Mouse (Mus musculus): ENCODE measurements around the gene Fgr. TPM values are rescaled to one million over a fixed set of nuclear protein-coding genes. Genes with fewer than 3 reads are reported as not detected.

Gene Fgr
- polyA plus RNA-seq, 1 experiment, result 0.15 TPM

DNA sequence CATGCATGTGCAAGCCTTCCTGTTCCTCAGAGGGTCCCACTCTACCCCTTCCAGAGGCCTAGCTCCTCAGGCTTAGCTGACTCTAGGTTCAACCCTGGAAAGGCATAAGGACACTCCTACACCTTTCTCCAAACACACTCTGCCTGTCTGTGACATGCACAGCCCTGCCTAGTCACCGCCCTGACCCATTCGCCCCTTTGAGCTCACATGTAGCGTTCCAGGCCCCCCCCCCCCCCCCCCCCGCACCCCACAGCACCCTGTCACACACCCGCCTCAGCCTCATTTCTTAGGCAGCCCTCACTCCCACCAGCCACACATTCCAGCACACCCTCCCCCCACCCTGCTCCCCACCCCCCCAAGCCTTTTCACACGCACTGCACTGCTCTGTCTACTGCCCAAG is 46.8 kb downstream of the Fgr start:
- Histone ChIP-seq H3K27ac (ENCODE audit: insufficient read depth, low read length) (no peak overlapping the region), H3K4me1 (ENCODE audit: control insufficient read depth, insufficient read depth, low read length) (peaks cover 36% of the 10 kb centered on the region), H3K4me3 (ENCODE audit: insufficient read depth, low read length) (no peak overlapping the region)
- TF ChIP-seq CTCF (IDR thresholded peaks at IDR 0.05; ENCODE audit: extremely low read depth, insufficient read depth, low read length), result no peak
- no peak for TF ChIP-seq POLR2A (IDR thresholded peaks at IDR 0.05; ENCODE audit: extremely low read depth, insufficient read depth, low read length)

DNA sequence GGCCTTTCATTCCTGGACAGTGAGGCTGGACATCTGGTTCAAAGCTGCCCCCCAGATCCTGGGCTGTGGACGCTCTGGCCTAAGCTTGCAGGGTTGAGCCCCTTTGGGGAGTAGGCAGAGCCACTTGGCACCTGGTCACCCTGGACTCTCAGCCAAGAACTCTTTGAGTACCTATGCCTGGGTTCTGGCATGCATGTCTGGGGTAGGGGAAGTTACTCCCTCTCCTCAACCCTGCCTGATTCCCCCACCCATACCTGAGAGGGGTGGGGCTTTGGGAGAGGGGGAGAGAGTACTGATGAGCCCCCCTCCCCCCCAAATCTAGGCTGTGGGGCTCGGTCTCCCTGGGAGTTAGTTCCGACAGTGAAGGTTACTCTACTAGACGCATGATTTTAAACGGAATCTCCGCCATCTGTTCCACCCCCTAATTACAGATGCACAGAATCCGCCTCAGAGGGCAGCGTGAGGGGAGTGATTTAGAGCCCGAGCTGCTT is 47.3 kb downstream of the Fgr start:
- no peak overlapping the region for H3K4me3 ChIP-seq (ENCODE audit: insufficient read depth, low read length)
- H3K4me1 ChIP-seq (ENCODE audit: control insufficient read depth, insufficient read depth, low read length), result peaks cover 36% of the 10 kb centered on the region
- no peak for TF ChIP-seq CTCF (IDR thresholded peaks at IDR 0.05; ENCODE audit: extremely low read depth, insufficient read depth, low read length)
- no peak for TF ChIP-seq POLR2A (IDR thresholded peaks at IDR 0.05; ENCODE audit: extremely low read depth, insufficient read depth, low read length)
- no peak overlapping the region for H3K27ac ChIP-seq (ENCODE audit: insufficient read depth, low read length)

DNA sequence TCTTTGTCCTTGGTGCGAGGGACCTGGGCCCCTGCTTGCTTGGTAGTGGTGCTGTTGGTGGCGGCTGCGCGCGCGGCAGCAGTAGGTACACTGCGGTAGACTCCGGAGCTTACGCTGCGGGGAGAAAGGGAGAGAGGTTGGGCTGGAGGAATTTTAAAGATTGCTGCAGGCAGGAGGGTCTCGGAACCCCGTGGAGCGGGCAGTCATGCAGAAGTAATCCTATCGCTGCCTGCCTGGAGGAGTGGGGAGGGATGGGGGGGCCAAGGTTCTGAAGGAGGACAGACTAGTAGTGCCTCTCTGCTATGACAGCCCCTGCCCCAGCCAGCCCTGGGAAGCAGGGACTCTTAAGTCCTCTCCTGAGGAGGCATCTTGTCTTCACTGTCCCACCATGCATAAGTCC is 48.3 kb downstream of the Fgr start:
- Histone ChIP-seq H3K4me3 (ENCODE audit: insufficient read depth, low read length) (no peak overlapping the region), H3K27ac (ENCODE audit: insufficient read depth, low read length) (no peak overlapping the region), H3K4me1 (ENCODE audit: control insufficient read depth, insufficient read depth, low read length) (peaks cover 30% of the 10 kb centered on the region)
- TF ChIP-seq POLR2A (IDR thresholded peaks at IDR 0.05; ENCODE audit: extremely low read depth, insufficient read depth, low read length) (no peak), CTCF (IDR thresholded peaks at IDR 0.05; ENCODE audit: extremely low read depth, insufficient read depth, low read length) (no peak)

DNA sequence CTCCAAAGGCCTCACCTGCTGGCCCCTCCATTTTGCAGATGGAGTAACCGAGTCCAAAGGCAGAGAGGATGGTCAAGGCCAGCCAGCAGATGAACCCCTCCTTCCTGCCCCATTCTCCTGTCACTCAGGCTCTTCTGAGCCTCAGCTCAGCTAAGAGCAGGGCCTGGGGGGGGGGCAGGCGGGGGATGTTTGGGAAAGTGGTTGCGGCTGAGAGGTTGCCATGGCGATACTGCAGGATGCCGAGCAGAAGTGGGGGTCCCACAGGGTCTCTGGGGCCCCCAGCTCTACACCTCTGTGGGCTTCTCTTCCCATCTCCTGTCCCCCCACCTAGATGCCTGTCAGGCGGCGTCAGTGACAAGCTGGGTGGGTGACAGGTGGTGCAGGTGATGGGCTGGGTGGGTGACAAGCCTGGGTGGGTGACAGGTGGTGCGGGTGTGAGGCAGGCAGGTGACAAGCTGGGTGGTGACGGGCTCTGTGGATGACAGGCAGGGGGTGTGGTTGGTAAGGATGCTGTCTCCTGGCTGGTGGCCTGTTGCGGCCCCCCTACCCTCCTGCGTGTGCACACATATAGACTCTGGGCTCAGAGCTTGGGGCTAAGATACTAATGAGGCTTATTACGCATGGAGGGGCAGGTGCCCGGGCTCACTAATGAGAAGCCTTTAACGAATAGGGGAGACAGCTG is 49.2 kb downstream of the Fgr start:
- Histone ChIP-seq H3K4me1 (ENCODE audit: control insufficient read depth, insufficient read depth, low read length) (peaks cover 28% of the 10 kb centered on the region), H3K4me3 (ENCODE audit: insufficient read depth, low read length) (no peak overlapping the region), H3K27ac (ENCODE audit: insufficient read depth, low read length) (no peak overlapping the region)
- TF ChIP-seq CTCF (IDR thresholded peaks at IDR 0.05; ENCODE audit: extremely low read depth, insufficient read depth, low read length) (no peak), POLR2A (IDR thresholded peaks at IDR 0.05; ENCODE audit: extremely low read depth, insufficient read depth, low read length) (no peak)

DNA sequence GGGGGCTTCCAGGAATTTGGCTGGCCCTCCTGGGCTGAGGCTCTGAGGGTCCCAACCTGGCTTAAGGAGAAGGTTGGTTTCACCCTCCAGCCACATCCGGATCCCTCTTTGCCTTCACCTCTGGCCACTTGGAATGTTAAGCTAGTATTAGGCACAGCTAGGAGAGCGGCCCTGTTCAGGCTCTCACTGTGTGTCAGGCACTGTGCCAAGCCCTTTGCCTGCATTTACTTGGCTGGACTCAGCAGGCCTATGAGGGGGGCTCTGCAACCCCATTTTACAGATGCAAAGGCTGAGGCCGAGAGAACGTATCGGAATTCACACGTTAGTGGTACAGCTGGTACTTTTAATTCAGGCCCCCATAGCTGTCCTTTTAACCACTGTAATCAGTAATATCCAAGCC is 49.7 kb downstream of the Fgr start:
- TF ChIP-seq POLR2A (IDR thresholded peaks at IDR 0.05; ENCODE audit: extremely low read depth, insufficient read depth, low read length) (no peak), CTCF (IDR thresholded peaks at IDR 0.05; ENCODE audit: extremely low read depth, insufficient read depth, low read length) (no peak)
- H3K27ac ChIP-seq (ENCODE audit: insufficient read depth, low read length), result no peak overlapping the region
- H3K4me3 ChIP-seq (ENCODE audit: insufficient read depth, low read length), result no peak overlapping the region
- H3K4me1 ChIP-seq (ENCODE audit: control insufficient read depth, insufficient read depth, low read length), result peaks cover 23% of the 10 kb centered on the region

DNA sequence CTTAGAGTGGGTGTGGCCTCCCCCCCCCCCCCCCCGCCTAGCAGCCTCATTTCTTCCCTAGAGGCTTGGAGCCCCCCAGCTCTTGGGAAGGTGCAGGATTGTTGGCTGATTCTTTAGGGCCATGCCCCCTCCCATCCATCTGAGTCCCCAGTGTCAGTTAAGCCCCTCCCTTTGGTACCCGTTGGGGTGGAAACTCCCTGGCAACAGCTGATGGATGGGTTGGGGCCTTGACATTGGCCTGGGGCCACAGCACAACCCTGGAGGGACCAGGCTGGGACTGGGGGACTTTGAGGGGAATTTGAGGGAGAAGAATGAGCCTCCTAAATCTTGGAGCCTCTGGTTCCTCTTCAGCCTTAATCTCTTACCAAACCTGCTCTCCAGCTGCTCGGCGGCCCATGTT is 50.5 kb downstream of the Fgr start:
- no peak overlapping the region for H3K27ac ChIP-seq (ENCODE audit: insufficient read depth, low read length)
- peaks cover 23% of the 10 kb centered on the region for H3K4me1 ChIP-seq (ENCODE audit: control insufficient read depth, insufficient read depth, low read length)

DNA sequence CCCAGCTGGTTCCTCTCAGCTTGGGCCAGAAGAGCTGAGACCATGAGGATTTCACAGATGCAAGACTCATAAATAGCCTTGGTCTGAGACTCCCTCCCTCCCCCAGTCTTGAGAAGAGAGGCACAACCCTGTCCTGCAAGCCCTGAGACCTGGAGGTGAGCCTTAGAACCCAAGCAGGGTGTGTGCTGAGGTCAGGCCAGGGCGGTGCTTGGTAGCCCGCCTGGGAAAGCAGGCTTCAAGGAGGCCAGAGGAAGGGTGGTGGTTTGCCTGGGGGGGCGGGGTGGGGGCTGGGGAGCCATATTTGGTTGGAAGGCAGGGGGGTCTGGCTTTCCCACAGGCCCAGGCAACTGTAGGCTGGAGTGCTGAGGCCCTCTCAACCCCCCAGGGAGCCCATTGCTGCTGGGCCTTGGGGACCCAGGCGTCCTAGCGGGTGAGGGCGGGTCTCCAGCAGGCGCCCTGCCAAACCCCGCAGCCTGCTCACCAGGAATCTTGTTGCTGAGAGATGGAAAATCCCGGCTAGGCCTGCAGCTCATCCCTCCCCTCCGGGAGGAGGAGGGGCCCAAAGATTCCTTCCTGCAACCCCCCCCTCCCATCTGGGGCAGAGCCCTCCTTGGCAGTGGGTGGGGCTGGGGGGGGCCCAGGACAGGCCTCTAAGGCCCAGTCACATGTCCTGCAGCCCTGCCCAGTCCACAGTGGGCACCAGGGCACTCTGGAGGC is 51.2 kb downstream of the Fgr start:
- no peak for TF ChIP-seq POLR2A (IDR thresholded peaks at IDR 0.05; ENCODE audit: extremely low read depth, insufficient read depth, low read length)
- TF ChIP-seq CTCF (IDR thresholded peaks at IDR 0.05; ENCODE audit: extremely low read depth, insufficient read depth, low read length), result no peak
- peak overlapping the region; percentile 58; the same call in 1 of the 2 replicates for H3K27ac ChIP-seq (ENCODE audit: insufficient read depth, low read length)
- H3K4me3 ChIP-seq (ENCODE audit: insufficient read depth, low read length), result no peak overlapping the region
- peaks cover 20% of the 10 kb centered on the region for H3K4me1 ChIP-seq (ENCODE audit: control insufficient read depth, insufficient read depth, low read length)

More for the DNA sequence above, 50.5 kb downstream of the Fgr start:
- TF ChIP-seq CTCF (IDR thresholded peaks at IDR 0.05; ENCODE audit: extremely low read depth, insufficient read depth, low read length) (no peak), POLR2A (IDR thresholded peaks at IDR 0.05; ENCODE audit: extremely low read depth, insufficient read depth, low read length) (no peak)
- H3K4me3 ChIP-seq (ENCODE audit: insufficient read depth, low read length), result no peak overlapping the region

DNA sequence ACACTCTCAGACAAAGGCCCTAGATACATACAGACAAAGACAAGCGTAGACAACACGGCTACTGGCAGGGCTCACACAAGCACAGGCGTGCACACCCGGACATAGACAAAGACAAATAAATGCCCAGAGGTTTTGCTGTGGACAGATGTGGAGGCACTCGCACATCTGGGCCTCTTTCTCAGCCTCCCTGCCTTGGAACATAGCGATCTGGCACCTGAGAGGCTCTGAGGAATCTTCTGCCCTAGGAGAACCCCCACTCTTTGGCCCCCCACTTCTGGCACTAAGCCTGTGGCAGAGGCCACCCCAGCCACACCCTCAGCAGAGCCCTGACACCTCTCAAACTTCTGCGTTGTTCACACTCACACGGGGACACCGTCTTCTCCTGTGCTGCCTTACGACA is 52.4 kb downstream of the Fgr start:
- Histone ChIP-seq H3K4me3 (ENCODE audit: insufficient read depth, low read length) (no peak overlapping the region), H3K4me1 (ENCODE audit: control insufficient read depth, insufficient read depth, low read length) (peaks cover 10% of the 10 kb centered on the region), H3K27ac (ENCODE audit: insufficient read depth, low read length) (no peak overlapping the region)
- TF ChIP-seq POLR2A (IDR thresholded peaks at IDR 0.05; ENCODE audit: extremely low read depth, insufficient read depth, low read length) (no peak), CTCF (IDR thresholded peaks at IDR 0.05; ENCODE audit: extremely low read depth, insufficient read depth, low read length) (no peak)

DNA sequence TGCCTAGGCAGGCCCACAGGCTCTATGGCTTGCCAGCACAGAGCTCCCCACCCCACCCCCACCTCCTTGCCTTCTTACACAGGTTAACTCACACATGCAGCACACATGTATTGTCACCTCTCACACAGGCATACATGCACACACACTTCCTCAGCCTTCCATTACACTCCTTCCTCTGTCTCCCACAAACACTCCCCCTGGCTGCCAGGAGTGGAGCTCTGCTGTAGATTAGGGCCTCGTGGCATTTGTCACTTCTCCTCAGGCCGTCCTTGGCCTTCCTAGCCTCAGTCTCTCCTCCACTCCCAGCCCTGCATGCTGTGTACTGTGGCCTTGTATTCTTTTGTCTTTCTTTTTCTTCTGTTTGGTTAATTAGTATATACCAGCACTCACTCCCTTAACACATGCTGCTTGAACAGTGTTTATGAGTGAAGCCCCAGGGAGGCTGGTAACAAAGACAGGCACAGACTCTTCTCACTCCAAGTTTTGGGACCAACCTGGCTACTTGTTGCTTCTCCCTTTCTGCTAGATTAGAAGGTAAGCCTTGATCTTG is 53.0 kb downstream of the Fgr start:
- H3K27ac ChIP-seq (ENCODE audit: insufficient read depth, low read length), result no peak overlapping the region
- no peak for TF ChIP-seq POLR2A (IDR thresholded peaks at IDR 0.05; ENCODE audit: extremely low read depth, insufficient read depth, low read length)
- TF ChIP-seq CTCF (IDR thresholded peaks at IDR 0.05; ENCODE audit: extremely low read depth, insufficient read depth, low read length), result peak; percentile 21; the same call in 1 of the 2 replicates
- H3K4me1 ChIP-seq (ENCODE audit: control insufficient read depth, insufficient read depth, low read length), result peaks cover 8% of the 10 kb centered on the region
- no peak overlapping the region for H3K4me3 ChIP-seq (ENCODE audit: insufficient read depth, low read length)

Measured in cortical plate, adult 2 months (tissue).